Mouse (Mus musculus): ENCODE results near the gene Sh3bp5. TPM values are rescaled to one million over a fixed set of nuclear protein-coding genes. Genes with fewer than 3 reads are reported as not detected.

Sh3bp5 gene
- total and polyA plus RNA-seq, 3 experiments = 27.0 to 58.3 (median 51.0) TPM

- Histone ChIP-seq H3K27me3 (ENCODE audit: control insufficient read depth, insufficient read depth, low read length) (no peaks in the 10 kb centered on the region), H3K79me2 (replicated peaks; ENCODE audit: control insufficient read depth, insufficient read depth, low read length) (no peaks in the 10 kb centered on the region), H3K4me3 (no peak overlapping the region), H3K27ac (no peak overlapping the region), H3K4me1 (ENCODE audit: control insufficient read depth, insufficient read depth, low read length) (no peaks in the 10 kb centered on the region), H3K9ac (ENCODE audit: low read depth, low read length) (no peak overlapping the region), H3K36me3 (ENCODE audit: control insufficient read depth, insufficient read depth, low read length) (peaks cover 6% of the 10 kb centered on the region)
- TF ChIP-seq POLR2A (IDR thresholded peaks at IDR 0.05; ENCODE audit: insufficient read depth, low read depth, low read length) = no peak
- peak; percentile 88 for TF ChIP-seq CTCF (IDR thresholded peaks at IDR 0.05)
- 0 out of 2 replicates have a peak, but pooled peaks have one; percentile 34 for TF ChIP-seq EP300 (IDR thresholded peaks at IDR 0.05; ENCODE audit: insufficient read depth, low read depth, low read length)
- peak; percentile 65 to 79 for DNase-seq
- intact Hi-C loops (cut with DNase I) = loop anchor here (1.0 kb wide), 1 partner anchor 106 kb away; no protein-coding TSS in a partner anchor
Measured at GRCm38 (mm10) chr14:31365350-31365749, 70.5 kb downstream of the Sh3bp5 start.

- intact Hi-C loops (cut with DNase I) = no loop called here
- peaks cover 6% of the 10 kb centered on the region for H3K36me3 ChIP-seq (ENCODE audit: control insufficient read depth, insufficient read depth, low read length)
- H3K4me3 ChIP-seq = no peak overlapping the region
- TF ChIP-seq EP300 (IDR thresholded peaks at IDR 0.05; ENCODE audit: insufficient read depth, low read depth, low read length) (no peak), CTCF (IDR thresholded peaks at IDR 0.05) (no peak), POLR2A (IDR thresholded peaks at IDR 0.05; ENCODE audit: insufficient read depth, low read depth, low read length) (no peak)
- no peak overlapping the region for H3K9ac ChIP-seq (ENCODE audit: low read depth, low read length)
- H3K27ac ChIP-seq = no peak overlapping the region
- no peak for DNase-seq
- no peaks in the 10 kb centered on the region for H3K4me1 ChIP-seq (ENCODE audit: control insufficient read depth, insufficient read depth, low read length)
- no peaks in the 10 kb centered on the region for H3K79me2 ChIP-seq (replicated peaks; ENCODE audit: control insufficient read depth, insufficient read depth, low read length)
- 99% methylated on average over 4 of the region's 4 CpGs for WGBS
- no peaks in the 10 kb centered on the region for H3K27me3 ChIP-seq (ENCODE audit: control insufficient read depth, insufficient read depth, low read length)
Measured at GRCm38 (mm10) chr14:31364589-31364988, 71.3 kb downstream of the Sh3bp5 start.

- DNase-seq = no peak
- WGBS = 71% methylated on average over 2 of the region's 2 CpGs
- H3K79me2 ChIP-seq (replicated peaks; ENCODE audit: control insufficient read depth, insufficient read depth, low read length) = no peaks in the 10 kb centered on the region
- H3K27ac ChIP-seq = no peak overlapping the region
- no peak overlapping the region for H3K4me3 ChIP-seq
- H3K4me1 ChIP-seq (ENCODE audit: control insufficient read depth, insufficient read depth, low read length) = no peaks in the 10 kb centered on the region
- H3K9ac ChIP-seq (ENCODE audit: low read depth, low read length) = no peak overlapping the region
- no peaks in the 10 kb centered on the region for H3K27me3 ChIP-seq (ENCODE audit: control insufficient read depth, insufficient read depth, low read length)
- TF ChIP-seq CTCF (IDR thresholded peaks at IDR 0.05) = no peak
- TF ChIP-seq EP300 (IDR thresholded peaks at IDR 0.05; ENCODE audit: insufficient read depth, low read depth, low read length) = no peak
- TF ChIP-seq POLR2A (IDR thresholded peaks at IDR 0.05; ENCODE audit: insufficient read depth, low read depth, low read length) = no peak
- intact Hi-C loops (cut with DNase I) = no loop called here
- H3K36me3 ChIP-seq (ENCODE audit: control insufficient read depth, insufficient read depth, low read length) = peaks cover 7% of the 10 kb centered on the region
Measured at GRCm38 (mm10) chr14:31362236-31362635, 73.6 kb downstream of the Sh3bp5 start.

- peak overlapping the region; percentile 5; the same call in 1 of the 2 replicates for H3K27ac ChIP-seq
- H3K27me3 ChIP-seq (ENCODE audit: control insufficient read depth, insufficient read depth, low read length) = no peaks in the 10 kb centered on the region
- H3K9ac ChIP-seq (ENCODE audit: low read depth, low read length) = no peak overlapping the region
- intact Hi-C loops (cut with DNase I) = no loop called here
- no peak overlapping the region for H3K4me3 ChIP-seq
- peaks cover 37% of the 10 kb centered on the region for H3K36me3 ChIP-seq (ENCODE audit: control insufficient read depth, insufficient read depth, low read length)
- 72% methylated on average over 1 of the region's 1 CpGs for WGBS
- DNase-seq = no peak
- peaks cover 2% of the 10 kb centered on the region for H3K4me1 ChIP-seq (ENCODE audit: control insufficient read depth, insufficient read depth, low read length)
- H3K79me2 ChIP-seq (replicated peaks; ENCODE audit: control insufficient read depth, insufficient read depth, low read length) = peaks cover 2% of the 10 kb centered on the region
- TF ChIP-seq POLR2A (IDR thresholded peaks at IDR 0.05; ENCODE audit: insufficient read depth, low read depth, low read length) = no peak
Measured at GRCm38 (mm10) chr14:31345367-31345766, 90.5 kb downstream of the Sh3bp5 start.

- H3K79me2 ChIP-seq (replicated peaks; ENCODE audit: control insufficient read depth, insufficient read depth, low read length) = peaks cover 4% of the 10 kb centered on the region
- intact Hi-C loops (cut with DNase I) = no loop called here
- peak overlapping the region; percentile 78 for H3K27ac ChIP-seq
- H3K36me3 ChIP-seq (ENCODE audit: control insufficient read depth, insufficient read depth, low read length) = peaks cover 37% of the 10 kb centered on the region
- peaks cover 2% of the 10 kb centered on the region for H3K4me1 ChIP-seq (ENCODE audit: control insufficient read depth, insufficient read depth, low read length)
- H3K9ac ChIP-seq (ENCODE audit: low read depth, low read length) = peak overlapping the region; percentile 57
- peak in 1 of 2 experiments; percentile 15 for DNase-seq
- H3K27me3 ChIP-seq (ENCODE audit: control insufficient read depth, insufficient read depth, low read length) = no peaks in the 10 kb centered on the region
- 51% methylated on average over 8 of the region's 8 CpGs for WGBS
- no peak overlapping the region for H3K4me3 ChIP-seq
- no peak for TF ChIP-seq POLR2A (IDR thresholded peaks at IDR 0.05; ENCODE audit: insufficient read depth, low read depth, low read length)
- TF ChIP-seq EP300 (IDR thresholded peaks at IDR 0.05; ENCODE audit: insufficient read depth, low read depth, low read length) = no peak
- TF ChIP-seq CTCF (IDR thresholded peaks at IDR 0.05) = no peak
Measured at GRCm38 (mm10) chr14:31343241-31343640, 92.6 kb downstream of the Sh3bp5 start.

GRCm38 (mm10) chr14:31337947-31338346, 97.9 kb downstream of the Sh3bp5 start:
- peak overlapping the region; percentile 38; the same call in 1 of the 2 replicates for H3K9ac ChIP-seq (ENCODE audit: low read depth, low read length)
- peaks cover 1% of the 10 kb centered on the region; the same call in 1 of the 2 replicates for H3K4me1 ChIP-seq (ENCODE audit: control insufficient read depth, insufficient read depth, low read length)
- DNase-seq = no peak
- intact Hi-C loops (cut with DNase I) = loop anchor here (5.0 kb wide), 2 partner anchors 86 to 131 kb away; partner anchors contain the start of genes Bap1, Phf7 and Tnnc1
- H3K27me3 ChIP-seq (ENCODE audit: control insufficient read depth, insufficient read depth, low read length) = no peaks in the 10 kb centered on the region
- TF ChIP-seq POLR2A (IDR thresholded peaks at IDR 0.05; ENCODE audit: insufficient read depth, low read depth, low read length) (no peak), EP300 (IDR thresholded peaks at IDR 0.05; ENCODE audit: insufficient read depth, low read depth, low read length) (no peak), CTCF (IDR thresholded peaks at IDR 0.05) (no peak)
- no peak overlapping the region for H3K27ac ChIP-seq
- H3K4me3 ChIP-seq = peak overlapping the region; percentile 97; the same call in 1 of the 2 replicates
- peaks cover 2% of the 10 kb centered on the region; the same call in 1 of the 2 replicates for H3K79me2 ChIP-seq (replicated peaks; ENCODE audit: control insufficient read depth, insufficient read depth, low read length)
- peaks cover 4% of the 10 kb centered on the region for H3K36me3 ChIP-seq (ENCODE audit: control insufficient read depth, insufficient read depth, low read length)

Measured in heart, adult 2 months (tissue).